ENCODE assay signal across 9 mouse cellular contexts in genomic region chr13:102899253-102900082, GRCm38 (mm10).
DNase-seq lines count a peak whose midpoint lies in the region; ATAC-seq and TF ChIP-seq lines count a peak whose summit lies in the region.
"Had no signal": no experiment of that assay in that cellular context is flagged by ENCODE, and none has a peak within 500 bp of the region (broad histone marks: within the 10 kb centered on the region; RNA-seq: fewer than 3 reads in every experiment).

No protein-coding gene starts in this region.

- peak overlapping the region; percentile 44 for H3K27ac ChIP-seq in kidney, adult 2 months (ENCODE audit: insufficient read depth, low read depth, low read length)
- H3K27ac ChIP-seq: macrophage had no signal

- H3K4me1 ChIP-seq in kidney, adult 2 months (ENCODE audit: control insufficient read depth, insufficient read depth, low read length), result peaks cover 22% of the 10 kb centered on the region
- H3K4me1 ChIP-seq in E14TG2a.4 (replicated peaks; ENCODE audit: low read depth, low read length), result peaks cover 69% of the 10 kb centered on the region

- no peak for TF ChIP-seq CTCF in kidney, adult 2 months (conservative IDR thresholded peaks at IDR 0.05; ENCODE audit: insufficient read depth, insufficient read length, low read depth, low read length)
- no peak for TF ChIP-seq CTCF in E14TG2a.4 (conservative IDR thresholded peaks at IDR 0.05; ENCODE audit: low read length)

- H3K4me3 ChIP-seq in kidney, adult 2 months (ENCODE audit: insufficient read depth, low read depth, low read length), result peak overlapping the region; percentile 2; the same call in 1 of the 2 replicates
- peak overlapping the region; percentile 67 for H3K4me3 ChIP-seq in E14TG2a.4 (replicated peaks; ENCODE audit: low read length)

- WGBS in kidney, adult 2 months, result 46% methylated on average over 9 of the region's 9 CpGs

- no peaks in the 10 kb centered on the region for H3K36me3 ChIP-seq in kidney, adult 2 months (ENCODE audit: control insufficient read depth, insufficient read depth, low read length)
- H3K36me3 ChIP-seq in E14TG2a.4 (ENCODE audit: insufficient read depth, low read length), result no peaks in the 10 kb centered on the region

- no peaks in the 10 kb centered on the region for H3K9me3 ChIP-seq in E14TG2a.4 (ENCODE audit: low read length)

- H3K27me3 ChIP-seq in kidney, adult 2 months (replicated peaks; ENCODE audit: control insufficient read depth, insufficient read depth, low read length), result no peaks in the 10 kb centered on the region
- no peaks in the 10 kb centered on the region for H3K27me3 ChIP-seq in E14TG2a.4 (ENCODE audit: insufficient read depth, low read length)

- peak; percentile 63 for ATAC-seq in granulocyte monocyte progenitor cell, adult 5-6 weeks (replicated peaks; ENCODE audit: poor library complexity, severe bottlenecking)

- no peak for TF ChIP-seq POLR2A in kidney, adult 2 months (IDR thresholded peaks at IDR 0.05; ENCODE audit: low read depth, low read length)

- DNase-seq in kidney, adult 2 months, result peak; percentile 40
- DNase-seq in kidney, adult 8-10 months, result no peak
- peak; percentile 47 for DNase-seq in lung, postnatal 10 days
- no peak for DNase-seq in frontal cortex, adult 2 months (ENCODE audit: extremely low spot score in 1 of 2, low spot score in 1 of 2)
- no peak for DNase-seq in thymus, postnatal 25 days
- no peak for DNase-seq in spleen, postnatal 14 days (ENCODE audit: low spot score in 2 of 2)

Comparison
In these comparisons a context has a peak if more than half of its experiments do, and no peak if none do; other contexts are left out.
1. DNase-seq: peak in kidney, adult 2 months (single experiment) and lung, postnatal 10 days (single experiment); none in kidney, adult 8-10 months (0 of 2), frontal cortex, adult 2 months (0 of 2), thymus, postnatal 25 days (single experiment) and spleen, postnatal 14 days (0 of 2).